Mouse (Mus musculus): Measurements from ENCODE around the gene Naa25.

GRCm38 (mm10) chr5:121452906-121453305 is 55.2 kb downstream of the Naa25 start:
- TF ChIP-seq CTCF (IDR thresholded peaks at IDR 0.05; ENCODE audit: control insufficient read depth, insufficient read depth, insufficient replicate concordance, low read depth, low read length) (no peak), POLR2A (IDR thresholded peaks at IDR 0.05; ENCODE audit: control insufficient read depth, low read depth, low read length) (no peak)

Measured in testis, adult 2 months (tissue).